9 mouse cellular contexts compared by ENCODE assay signal in genomic region chr16:93717299-93717703, GRCm38 (mm10). TPM values are rescaled to one million over a fixed set of nuclear protein-coding genes. Genes with fewer than 3 reads are reported as not detected.
DNase-seq lines count a peak whose midpoint lies in the region; ATAC-seq and TF ChIP-seq lines count a peak whose summit lies in the region.
"Had no signal": no experiment of that assay in that cellular context is flagged by ENCODE, and none has a peak within 500 bp of the region (broad histone marks: within the 10 kb centered on the region; RNA-seq: fewer than 3 reads in every experiment).

No protein-coding gene starts in this region.

- H3K4me3 ChIP-seq in kidney, embryonic 15.5 days (replicated peaks): no peak overlapping the region
- no peak overlapping the region for H3K4me3 ChIP-seq in intestine, embryonic 16.5 days (ENCODE audit: low read length)
- H3K4me3 ChIP-seq in lung, postnatal 0 days (ENCODE audit: low read depth, low read length): no peak overlapping the region
- H3K4me3 ChIP-seq: neural tube, embryonic 12.5 days had no signal

- 39% methylated on average over 5 of the region's 5 CpGs for WGBS in kidney, embryonic 15.5 days
- WGBS in intestine, embryonic 16.5 days: 30% methylated on average over 5 of the region's 5 CpGs
- WGBS in lung, postnatal 0 days: 25% methylated on average over 5 of the region's 5 CpGs

- no peak overlapping the region for H3K4me2 ChIP-seq in kidney, embryonic 15.5 days
- no peak overlapping the region for H3K4me2 ChIP-seq in intestine, embryonic 16.5 days (ENCODE audit: low read depth, low read length)
- no peak overlapping the region for H3K4me2 ChIP-seq in lung, postnatal 0 days (replicated peaks; ENCODE audit: low read depth, low read length)
- H3K4me2 ChIP-seq: neural tube, embryonic 12.5 days had no signal

- H3K36me3 ChIP-seq in kidney, embryonic 15.5 days: no peaks in the 10 kb centered on the region
- no peaks in the 10 kb centered on the region for H3K36me3 ChIP-seq in intestine, embryonic 16.5 days (ENCODE audit: control insufficient read depth, insufficient read depth, low read length)
- H3K36me3 ChIP-seq in lung, postnatal 0 days (ENCODE audit: insufficient read depth, low read length): no peaks in the 10 kb centered on the region
- H3K36me3 ChIP-seq: neural tube, embryonic 12.5 days had no signal

- peaks cover 8% of the 10 kb centered on the region; the same call in 1 of the 2 replicates for H3K27me3 ChIP-seq in kidney, embryonic 15.5 days
- H3K27me3 ChIP-seq in intestine, embryonic 16.5 days (replicated peaks; ENCODE audit: control insufficient read depth, insufficient read depth, low read length): no peaks in the 10 kb centered on the region
- no peaks in the 10 kb centered on the region for H3K27me3 ChIP-seq in lung, postnatal 0 days (replicated peaks; ENCODE audit: insufficient read depth, low read length)

- H3K9me3 ChIP-seq in kidney, embryonic 15.5 days (replicated peaks): no peaks in the 10 kb centered on the region
- H3K9me3 ChIP-seq in intestine, embryonic 16.5 days (ENCODE audit: control insufficient read depth, low read length): no peaks in the 10 kb centered on the region
- H3K9me3 ChIP-seq in lung, postnatal 0 days (ENCODE audit: low read length): no peaks in the 10 kb centered on the region
- H3K9me3 ChIP-seq: neural tube, embryonic 12.5 days had no signal

- H3K27ac ChIP-seq in kidney, embryonic 15.5 days: no peak overlapping the region
- peak overlapping the region; percentile 33; the same call in 1 of the 2 replicates for H3K27ac ChIP-seq in intestine, embryonic 16.5 days (ENCODE audit: low read length)
- peak overlapping the region; percentile 15; the same call in 1 of the 2 replicates for H3K27ac ChIP-seq in lung, postnatal 0 days (ENCODE audit: low read length)
- H3K27ac ChIP-seq: neural tube, embryonic 12.5 days had no signal

- peak; percentile 25 to 53 for DNase-seq in kidney, postnatal 25 days
- DNase-seq in cerebellum, postnatal 36 days: peak; percentile 98
- peak; percentile 75 to 84 for DNase-seq in gastrocnemius, postnatal 36 days
- DNase-seq in lung, postnatal 0 days (ENCODE audit: low spot score): peak; percentile 65
- DNase-seq in right cerebral cortex, adult 18-20 months: peak; percentile 63
- no peak for DNase-seq in T-cell, adult 2 months (ENCODE audit: low spot score)

- ATAC-seq in kidney, embryonic 15.5 days (replicated peaks; ENCODE audit: low FRiP score): no peak
- ATAC-seq in intestine, embryonic 16.5 days: peak; percentile 63
- ATAC-seq in lung, postnatal 0 days: peak; percentile 68

- no peak overlapping the region for H3K9ac ChIP-seq in kidney, embryonic 15.5 days
- no peak overlapping the region for H3K9ac ChIP-seq in intestine, embryonic 16.5 days (ENCODE audit: low read depth, low read length)
- H3K9ac ChIP-seq in lung, postnatal 0 days (replicated peaks; ENCODE audit: low read depth): no peak overlapping the region
- H3K9ac ChIP-seq: neural tube, embryonic 12.5 days had no signal

- no peak for TF ChIP-seq EP300 in lung, postnatal 0 days (IDR thresholded peaks at IDR 0.05)

- H3K4me1 ChIP-seq in kidney, embryonic 15.5 days: peaks cover 14% of the 10 kb centered on the region
- H3K4me1 ChIP-seq in intestine, embryonic 16.5 days (ENCODE audit: control insufficient read depth, insufficient read depth, low read length): peaks cover 10% of the 10 kb centered on the region
- H3K4me1 ChIP-seq in lung, postnatal 0 days (ENCODE audit: insufficient read depth, low read depth, low read length): peaks cover 8% of the 10 kb centered on the region; the same call in 1 of the 2 replicates

- no peak for TF ChIP-seq CTCF in lung, postnatal 0 days (IDR thresholded peaks at IDR 0.05)

- intact Hi-C loops in gastrocnemius, postnatal 36 days (cut with DNase I): no loop called here

RNA-seq across cellular contexts. Expression of gene Dop1b, which starts 5.6 kb away (rescaled TPM):
- 20.0 and 24.2 TPM in 2 replicates for polyA plus RNA-seq in kidney, embryonic 15.5 days (2015; fragmentation: Nextera tagmentation; extraction: Ambion mirVana)
- total RNA-seq in gastrocnemius, postnatal 36 days (2021): 10 to 100 TPM; 36.7 to 38.3 TPM
- 14.4 and 16.6 TPM in 2 replicates for polyA plus RNA-seq in intestine, embryonic 16.5 days (2015; fragmentation: Nextera tagmentation; extraction: Ambion mirVana)
- 14.8 and 19.8 TPM in 2 replicates for polyA plus RNA-seq in lung, postnatal 0 days (2015; fragmentation: Nextera tagmentation; extraction: Ambion mirVana)

RNA-seq across cellular contexts. Expression of gene Cbr3, which starts 34.3 kb away (rescaled TPM):
- 4.8 and 6.9 TPM in 2 replicates for polyA plus RNA-seq in kidney, embryonic 15.5 days (2015; fragmentation: Nextera tagmentation; extraction: Ambion mirVana)
- 1 to 10 TPM; 1.3 to 1.8 TPM for total RNA-seq in gastrocnemius, postnatal 36 days (2021)
- 2.8 and 3.0 TPM in 2 replicates for polyA plus RNA-seq in intestine, embryonic 16.5 days (2015; fragmentation: Nextera tagmentation; extraction: Ambion mirVana)
- polyA plus RNA-seq in lung, postnatal 0 days (2015; fragmentation: Nextera tagmentation; extraction: Ambion mirVana): 14.4 TPM in 2 replicates
